Mouse (Mus musculus) C2C12 (cell line): ENCODE measurements at regions not wholly inside any gene's neighbourhood (a gene's known extent, or its start where the extent isn't known, plus 50 kb on each side); places are given as distances from the start of the nearest gene placed in this dataset.

Source experiments
- H3K27me3 ChIP-seq: one replicate; pipeline ENCODE4 v1.6.1; 2011; ENCODE audit not compliant: control insufficient read depth, insufficient read depth, insufficient read length
- H3K36me3 ChIP-seq: one replicate; pipeline ENCODE4 v1.6.1; 2011; ENCODE audit not compliant: control insufficient read depth, insufficient read depth
- H3K4me3 ChIP-seq: one replicate; pipeline ENCODE4 v1.5.1; 2011; ENCODE audit warnings: mild to moderate bottlenecking, control low read depth; ENCODE audit not compliant: poor library complexity, insufficient read depth, severe bottlenecking
- H3K79me2 ChIP-seq: one replicate; pipeline ENCODE4 v1.6.1; 2011; ENCODE audit not compliant: control insufficient read depth, insufficient read depth
- H3K79me3 ChIP-seq: one replicate; pipeline ENCODE4 v1.6.1; 2011; ENCODE audit warnings: low read depth, control low read depth
- H3ac ChIP-seq: one replicate; pipeline ENCODE3; 2011; ENCODE audit warnings: low read depth; ENCODE audit not compliant: control insufficient read depth, insufficient read length
- CEBPB ChIP-seq: IDR thresholded peaks from one replicate; pipeline ENCODE4 v1.6.1; 2011; ENCODE audit warnings: low read depth, mild to moderate bottlenecking, control low read depth, moderate library complexity
- CTCF ChIP-seq: IDR thresholded peaks from one replicate; pipeline ENCODE4 v1.5.1; 2011; ENCODE audit not compliant: control insufficient read depth, insufficient read depth, insufficient read length
- FOSL1 ChIP-seq: IDR thresholded peaks from one replicate; pipeline ENCODE4 v1.8.0; 2011; ENCODE audit warnings: mild to moderate bottlenecking, low read length; ENCODE audit not compliant: poor library complexity, insufficient read depth, severe bottlenecking
- MAX ChIP-seq: IDR thresholded peaks from one replicate; pipeline ENCODE4 v1.6.1; 2011; ENCODE audit warnings: mild to moderate bottlenecking, control low read depth
- MYOD1 ChIP-seq: IDR thresholded peaks from one replicate; pipeline ENCODE4 v1.6.1; 2011; ENCODE audit warnings: low read depth; ENCODE audit not compliant: control insufficient read depth, insufficient read length
- MYOG ChIP-seq: IDR thresholded peaks from one replicate; pipeline ENCODE4 v1.6.1; 2011; ENCODE audit not compliant: control insufficient read depth, insufficient read length; ENCODE audit errors: extremely low read depth
- USF1 ChIP-seq: IDR thresholded peaks from one replicate; pipeline ENCODE4 v1.6.1; 2011; ENCODE audit warnings: low read depth, mild to moderate bottlenecking, control low read depth, moderate library complexity

GRCm38 (mm10) chr12:71450128-71450527 lies 140.4 kb downstream of the Dact1 start:
- Histone ChIP-seq H3K79me3 (no peaks in the 10 kb centered on the region), H3ac (no peak overlapping the region), H3K79me2 (no peaks in the 10 kb centered on the region), H3K36me3 (no peaks in the 10 kb centered on the region), H3K4me3 (no peak overlapping the region), H3K27me3 (no peaks in the 10 kb centered on the region)
- TF ChIP-seq MYOD1: no peak
- no peak for TF ChIP-seq CEBPB
- no peak for TF ChIP-seq FOSL1
- no peak for TF ChIP-seq USF1
- TF ChIP-seq MAX: no peak
- no peak for TF ChIP-seq MYOG
- TF ChIP-seq CTCF: no peak

DNA sequence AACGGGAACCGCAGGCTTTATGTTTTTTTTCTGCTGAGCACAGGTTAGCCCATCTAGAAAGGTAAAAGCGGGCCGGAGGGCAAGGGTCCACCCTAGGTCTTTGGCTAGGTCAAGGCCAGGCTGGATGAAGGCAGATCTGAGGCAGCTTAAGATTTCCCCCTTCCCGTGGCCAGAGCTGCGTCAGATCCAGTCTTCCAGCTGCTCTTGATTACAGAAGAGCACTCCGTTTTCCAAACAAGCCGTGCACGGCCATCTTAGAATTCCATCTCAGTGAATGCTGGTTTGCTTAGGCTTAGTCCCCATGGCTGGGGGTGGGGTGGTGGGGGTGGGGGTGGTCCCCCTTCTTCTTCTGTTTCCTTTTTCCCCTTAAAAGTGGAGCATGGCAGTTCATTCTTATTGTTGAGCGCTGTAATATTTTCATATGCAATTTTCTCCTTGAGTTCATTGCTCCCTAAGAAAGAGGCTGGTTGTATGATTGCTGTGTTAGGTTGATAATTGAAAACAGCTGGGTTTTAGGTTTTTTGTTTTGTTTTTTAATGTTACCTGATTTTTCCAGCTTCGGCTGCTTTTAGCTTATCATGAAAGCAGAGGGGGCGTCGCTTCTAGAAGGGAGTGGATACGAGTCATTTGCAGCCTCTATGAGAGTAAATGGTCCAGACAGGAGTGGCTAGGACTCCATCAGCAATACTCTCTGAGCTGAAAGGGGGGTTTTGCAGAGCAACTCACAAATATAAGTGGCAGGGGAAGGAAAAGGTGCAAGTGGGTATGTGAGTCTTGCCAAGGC lies 141.2 kb downstream of the Dact1 start:
- H3K79me3 ChIP-seq: no peaks in the 10 kb centered on the region
- no peak overlapping the region for H3K4me3 ChIP-seq
- H3ac ChIP-seq: no peak overlapping the region
- H3K36me3 ChIP-seq: no peaks in the 10 kb centered on the region
- no peaks in the 10 kb centered on the region for H3K27me3 ChIP-seq
- no peaks in the 10 kb centered on the region for H3K79me2 ChIP-seq
- TF ChIP-seq CTCF (no peak), CEBPB (no peak), MYOG (no peak), FOSL1 (no peak), USF1 (no peak), MYOD1 (no peak), MAX (no peak)

DNA sequence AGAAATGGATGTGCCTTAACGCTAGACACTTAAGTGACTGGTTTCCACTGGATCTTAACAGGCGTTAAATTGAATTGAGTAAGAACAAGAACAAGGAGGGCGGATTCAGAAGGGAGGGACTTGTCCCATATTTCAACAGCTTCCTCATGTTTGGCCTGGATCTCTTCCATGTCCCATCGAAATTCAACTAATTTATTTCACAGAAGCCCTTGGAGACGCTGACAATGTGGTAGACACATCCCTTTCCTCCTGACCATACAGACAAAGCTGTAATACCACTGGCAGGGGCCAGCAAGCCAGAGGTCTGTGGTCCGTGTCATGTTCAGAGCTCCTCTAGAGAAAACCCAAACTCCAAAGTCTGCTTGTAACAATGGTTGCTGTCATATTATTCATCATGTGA lies 147.2 kb downstream of the Dact1 start:
- no peak overlapping the region for H3K4me3 ChIP-seq
- no peaks in the 10 kb centered on the region for H3K79me3 ChIP-seq
- no peaks in the 10 kb centered on the region for H3K27me3 ChIP-seq
- no peaks in the 10 kb centered on the region for H3K79me2 ChIP-seq
- no peak overlapping the region for H3ac ChIP-seq
- H3K36me3 ChIP-seq: no peaks in the 10 kb centered on the region
- no peak for TF ChIP-seq MAX

DNA sequence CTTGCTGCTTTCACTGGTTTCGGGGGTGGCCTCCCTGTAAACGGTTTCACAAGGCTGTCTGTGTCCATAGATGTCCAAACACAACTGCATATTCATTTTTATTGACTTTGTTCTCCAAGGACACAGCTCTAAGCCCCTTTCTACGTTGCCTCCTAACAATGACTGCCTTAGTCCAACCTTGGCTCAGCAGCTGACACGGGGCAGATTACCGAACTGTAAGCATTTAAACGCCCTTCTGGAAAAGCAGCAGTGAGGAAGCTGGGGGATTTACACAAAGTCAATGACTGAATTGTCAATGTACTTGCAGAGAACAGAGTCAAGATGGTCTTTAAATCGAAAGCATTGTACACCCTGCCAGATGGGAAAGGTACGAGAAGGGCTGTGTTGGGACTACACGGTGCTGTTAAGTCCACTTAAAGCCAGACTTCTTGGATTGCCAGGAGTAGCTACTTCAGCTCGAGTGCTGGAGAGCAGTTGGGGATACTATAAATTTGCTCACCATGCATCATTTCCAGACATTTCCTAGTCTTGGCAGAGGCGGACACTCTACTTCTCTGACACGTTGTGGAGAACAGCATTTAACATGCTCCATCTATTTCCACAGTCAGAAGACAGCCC lies 149.0 kb downstream of the Dact1 start:
- no peak overlapping the region for H3K4me3 ChIP-seq
- no peak overlapping the region for H3ac ChIP-seq
- H3K79me2 ChIP-seq: no peaks in the 10 kb centered on the region
- no peaks in the 10 kb centered on the region for H3K36me3 ChIP-seq
- H3K79me3 ChIP-seq: no peaks in the 10 kb centered on the region
- no peaks in the 10 kb centered on the region for H3K27me3 ChIP-seq
- no peak for TF ChIP-seq CTCF
- no peak for TF ChIP-seq CEBPB
- TF ChIP-seq MYOG: no peak
- no peak for TF ChIP-seq FOSL1
- no peak for TF ChIP-seq MYOD1
- TF ChIP-seq MAX: no peak
- no peak for TF ChIP-seq USF1

DNA sequence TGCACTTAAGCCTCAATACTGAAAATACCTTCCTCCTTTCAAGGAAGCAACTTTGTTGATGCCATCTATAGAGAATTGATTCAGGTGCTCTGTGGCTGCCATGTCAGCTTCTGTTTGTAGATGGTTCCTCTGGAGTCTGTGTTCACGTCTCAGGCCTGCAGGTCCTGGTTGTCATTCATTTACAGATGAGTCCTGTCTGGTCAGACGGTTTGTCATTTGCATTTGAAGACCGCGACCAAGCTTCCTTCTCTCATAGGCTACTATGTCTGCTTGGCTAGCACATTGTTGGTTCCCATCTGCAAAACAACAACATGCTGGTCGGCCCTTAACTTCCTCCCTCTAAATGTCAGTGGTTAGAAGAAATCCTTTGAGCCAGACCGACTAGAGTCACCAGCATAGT lies 151.0 kb downstream of the Dact1 start:
- Histone ChIP-seq H3K4me3 (no peak overlapping the region), H3K79me3 (no peaks in the 10 kb centered on the region), H3K36me3 (no peaks in the 10 kb centered on the region), H3ac (no peak overlapping the region), H3K27me3 (no peaks in the 10 kb centered on the region), H3K79me2 (no peaks in the 10 kb centered on the region)
- TF ChIP-seq FOSL1 (no peak), MAX (no peak), MYOG (no peak), CEBPB (no peak), USF1 (no peak), CTCF (no peak), MYOD1 (no peak)

DNA sequence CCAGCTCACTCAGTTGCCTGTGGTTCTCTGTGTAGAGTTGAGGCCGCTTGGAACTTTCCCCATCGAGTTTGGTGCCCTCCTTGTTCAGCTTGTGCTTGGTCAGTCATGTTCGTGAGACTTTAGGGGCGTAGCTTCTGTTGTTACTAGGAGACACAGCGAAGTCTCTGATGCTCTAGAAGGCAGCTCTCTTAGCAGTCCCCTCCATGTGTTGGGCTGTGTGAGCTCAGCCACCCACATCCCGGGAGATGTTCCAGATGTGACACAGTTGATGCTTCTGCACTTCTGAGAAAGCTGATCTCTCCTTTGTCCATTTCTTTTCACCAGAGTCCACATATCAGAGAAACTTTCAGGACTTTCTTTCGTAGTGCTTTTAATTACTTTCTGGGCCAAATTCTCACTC lies 158.1 kb downstream of the Dact1 start:
- Histone ChIP-seq H3K27me3 (no peaks in the 10 kb centered on the region), H3K36me3 (no peaks in the 10 kb centered on the region), H3K4me3 (no peak overlapping the region), H3ac (no peak overlapping the region), H3K79me3 (no peaks in the 10 kb centered on the region), H3K79me2 (no peaks in the 10 kb centered on the region)
- no peak for TF ChIP-seq FOSL1
- TF ChIP-seq MYOD1: no peak
- no peak for TF ChIP-seq CTCF
- TF ChIP-seq MYOG: no peak
- TF ChIP-seq MAX: no peak
- TF ChIP-seq USF1: no peak
- no peak for TF ChIP-seq CEBPB
